Mouse (Mus musculus) G1E (cell line): Measurements from ENCODE around the gene Hspb3. TPM values are rescaled to one million over a fixed set of nuclear protein-coding genes. Genes with fewer than 3 reads are reported as not detected.
A peak's percentile ranks its signal among the peaks of the same experiment; 100 is the strongest.

ENCODE experiments used
- ATAC-seq: 2 replicates; pipeline ENCODE4 v1.8.0; 2016; ENCODE audit warnings: mild to moderate bottlenecking; ENCODE audit not compliant: insufficient number of reproducible peaks, poor library complexity, low FRiP score, severe bottlenecking; ENCODE audit errors: extremely low read depth
- DNase-seq: peaks from one replicate; pipeline ENCODE4 v3.0.0; 2012; ENCODE audit warnings: low spot score
- H3K27me3 ChIP-seq: 2 replicates; pipeline ENCODE4 v1.6.1; 2012; ENCODE audit warnings: mild to moderate bottlenecking, low read length, inconsistent platforms; ENCODE audit not compliant: insufficient read depth
- H3K36me3 ChIP-seq: replicated peaks from 2 replicates; pipeline ENCODE3; 2012; ENCODE audit warnings: mild to moderate bottlenecking, inconsistent platforms
- H3K4me1 ChIP-seq: 2 replicates; pipeline ENCODE4 v1.6.1; 2012; ENCODE audit warnings: low read depth, low read length, inconsistent platforms, mixed read lengths; ENCODE audit not compliant: insufficient read depth
- H3K4me3 ChIP-seq: 2 replicates; pipeline ENCODE4 v1.5.1; 2012; ENCODE audit warnings: low read depth, mild to moderate bottlenecking, inconsistent platforms, low read length, moderate library complexity, mixed read lengths
- H3K9me3 ChIP-seq: replicated peaks from 2 replicates; pipeline ENCODE4 v1.6.1; 2012; ENCODE audit warnings: inconsistent platforms
- CTCF ChIP-seq: IDR thresholded peaks from 2 replicates; pipeline ENCODE4 v1.5.1; 2012; ENCODE audit warnings: low read depth, low read length, inconsistent platforms, mixed read lengths
- GATA1 ChIP-seq: IDR thresholded peaks from 2 replicates; pipeline ENCODE4 v1.6.1; 2012; ENCODE audit warnings: borderline replicate concordance, low read length, inconsistent platforms, mixed read lengths
- GATA2 ChIP-seq: IDR thresholded peaks from 2 replicates; pipeline ENCODE4 v1.6.1; 2012; ENCODE audit warnings: low read depth, low read length, inconsistent platforms, borderline replicate concordance
- POLR2AphosphoS5 ChIP-seq: IDR thresholded peaks from 2 replicates; pipeline ENCODE4 v1.6.1; 2012; ENCODE audit warnings: low read depth, low read length, inconsistent platforms; ENCODE audit not compliant: insufficient replicate concordance
- TAL1 ChIP-seq: conservative IDR thresholded peaks from 2 replicates; pipeline ENCODE4 v1.6.1; 2012; ENCODE audit warnings: low read depth, low read length, inconsistent platforms, mixed read lengths
- polyA plus RNA-seq: library from polyadenylated mRNA; stranded (reverse); fragments of >175 nt; gene quantifications from 2 replicates; pipeline ENCODE4 v1.2.3, GENCODE M21; 2012
- total RNA-seq, 2 experiments: library from RNA; stranded (forward) in 1 of 2; stranded (reverse) in 1 of 2; fragments of 200-1000 nt in 1 of 2; fragments of >200 nt in 1 of 2; fragmentation: Nextera tagmentation in 1 of 2; gene quantifications; 2 replicates each; pipeline ENCODE4 v1.2.3; 2014 to 2017

The Hspb3 gene
- total RNA-seq (2014; fragmentation: Nextera tagmentation) (not detected in 2 replicates), total RNA-seq (2017) (not detected in 2 replicates), polyA plus RNA-seq (not detected in 2 replicates)

DNA sequence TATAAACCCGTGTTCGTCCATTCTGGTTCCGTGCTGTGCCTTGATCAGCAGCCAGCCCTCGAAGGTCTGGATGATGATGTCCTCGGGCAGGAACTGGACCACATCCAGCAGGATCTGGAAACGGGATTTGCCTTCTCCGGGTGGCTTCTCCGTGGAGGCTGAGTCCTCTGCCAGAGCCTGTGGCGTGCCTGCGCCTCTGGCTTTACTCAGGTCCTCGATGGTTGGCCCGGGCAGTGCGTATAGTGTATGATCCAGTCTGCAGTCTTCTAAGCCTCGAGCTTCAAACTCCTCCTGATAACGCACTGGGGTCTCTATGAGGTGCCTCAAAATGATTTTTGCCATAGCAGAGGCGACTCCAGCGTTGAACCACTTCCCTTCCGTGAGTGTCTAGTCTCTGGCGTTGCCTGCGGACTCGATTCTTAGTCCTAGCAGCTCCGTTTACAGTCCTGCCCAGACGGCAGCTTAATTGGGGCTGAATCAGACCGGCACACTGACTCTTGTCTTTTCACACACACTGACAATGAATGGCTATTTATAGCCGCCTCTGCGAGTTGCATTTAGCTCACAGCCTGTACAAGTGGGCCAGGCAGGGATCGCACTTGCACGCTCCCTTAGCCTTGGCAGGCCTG is at the start of gene Hspb3:
Hspb3 (minus strand) TSS at position 526 of the 629 bp plus-strand sequence.
- TF ChIP-seq GATA2 (no peak), POLR2AphosphoS5 (no peak), CTCF (no peak), GATA1 (no peak), TAL1 (no peak)
- DNase-seq (no peak), ATAC-seq (no peak)
- H3K27me3 ChIP-seq, result peaks cover 46% of the 10 kb centered on the region
- H3K4me1 ChIP-seq, result no peaks in the 10 kb centered on the region
- H3K9me3 ChIP-seq, result no peaks in the 10 kb centered on the region
- no peak within 1 kb of the TSS for H3K4me3 ChIP-seq
- H3K36me3 ChIP-seq, result no peaks in the 10 kb centered on the region

DNA sequence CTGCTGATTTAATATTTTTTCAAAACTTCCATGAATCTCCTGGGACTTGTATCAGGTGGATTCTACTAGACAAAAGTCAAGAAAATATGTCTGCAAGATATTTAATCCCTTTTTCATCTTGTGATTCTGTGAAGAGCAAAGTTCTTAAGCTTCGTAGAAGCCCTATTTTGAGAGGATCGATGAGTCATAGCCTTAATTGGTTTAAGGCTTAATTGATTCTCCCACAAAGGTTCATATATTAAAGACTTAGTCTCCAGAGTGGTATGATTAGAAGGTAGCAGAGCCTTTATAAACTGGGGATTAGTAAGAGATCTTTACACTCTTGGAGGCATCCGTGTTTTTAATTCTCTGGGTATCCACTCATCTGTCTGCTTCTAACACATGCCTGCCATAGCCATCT is 49.7 kb upstream of the Hspb3 start:
- H3K9me3 ChIP-seq, result no peaks in the 10 kb centered on the region
- no peaks in the 10 kb centered on the region for H3K36me3 ChIP-seq
- H3K4me1 ChIP-seq, result no peaks in the 10 kb centered on the region
- ATAC-seq, result no peak
- no peak overlapping the region for H3K4me3 ChIP-seq
- DNase-seq, result no peak
- no peak for TF ChIP-seq GATA2
- no peak for TF ChIP-seq GATA1
- no peak for TF ChIP-seq CTCF
- no peak for TF ChIP-seq POLR2AphosphoS5
- no peak for TF ChIP-seq TAL1
- peaks cover 18% of the 10 kb centered on the region for H3K27me3 ChIP-seq

DNA sequence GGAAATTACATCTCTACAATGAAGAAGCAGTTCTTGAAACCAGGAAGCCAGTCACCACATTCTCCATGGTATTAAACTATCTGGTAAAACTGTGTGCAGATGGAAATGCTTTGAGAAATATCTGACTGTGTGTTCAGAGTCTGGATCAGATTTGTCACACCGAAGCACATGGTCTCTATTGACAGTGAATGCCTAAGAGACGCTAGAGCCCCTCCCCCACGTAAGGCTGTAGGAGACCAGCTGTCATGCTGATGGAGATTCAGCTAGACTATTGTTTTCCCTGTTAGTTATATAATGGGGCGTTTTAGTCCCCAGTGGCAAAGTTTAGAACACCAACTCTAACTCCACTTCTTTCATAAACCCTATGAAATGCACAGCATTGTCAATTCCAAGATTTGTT is 42.7 kb upstream of the Hspb3 start:
- TF ChIP-seq TAL1 (no peak), CTCF (no peak)
- Histone ChIP-seq H3K9me3 (peaks cover 3% of the 10 kb centered on the region; the same call in 1 of the 2 replicates), H3K4me3 (no peak overlapping the region), H3K36me3 (no peaks in the 10 kb centered on the region), H3K4me1 (peaks cover 10% of the 10 kb centered on the region), H3K27me3 (peaks cover 15% of the 10 kb centered on the region)
- ATAC-seq (no peak), DNase-seq (no peak)

DNA sequence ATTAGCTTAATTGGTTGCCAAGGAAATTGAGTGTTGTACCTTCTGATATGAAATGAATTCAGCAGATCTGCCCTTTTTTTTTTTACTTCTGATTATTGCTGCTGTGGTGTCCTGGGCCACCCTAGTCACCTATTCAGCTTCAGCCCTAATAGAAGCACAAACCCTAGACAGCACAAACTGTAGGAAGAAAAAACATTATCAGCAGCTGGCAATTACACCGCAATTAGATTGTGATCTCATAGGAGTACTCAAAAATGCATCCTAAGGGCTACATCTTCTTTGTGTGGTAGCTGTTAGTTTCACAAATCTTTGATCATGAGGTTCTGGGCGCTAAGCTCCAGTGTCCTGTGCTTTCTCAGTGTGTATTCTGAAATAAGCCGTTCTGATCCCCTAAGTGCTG is 37.7 kb upstream of the Hspb3 start:
- ATAC-seq, result no peak; the same call in 1 of the 2 replicates
- H3K4me3 ChIP-seq, result no peak overlapping the region
- no peak for DNase-seq
- peaks cover 6% of the 10 kb centered on the region for H3K27me3 ChIP-seq
- H3K4me1 ChIP-seq, result peaks cover 27% of the 10 kb centered on the region
- H3K9me3 ChIP-seq, result peaks cover 9% of the 10 kb centered on the region
- TF ChIP-seq GATA2, result no peak
- H3K36me3 ChIP-seq, result no peaks in the 10 kb centered on the region

DNA sequence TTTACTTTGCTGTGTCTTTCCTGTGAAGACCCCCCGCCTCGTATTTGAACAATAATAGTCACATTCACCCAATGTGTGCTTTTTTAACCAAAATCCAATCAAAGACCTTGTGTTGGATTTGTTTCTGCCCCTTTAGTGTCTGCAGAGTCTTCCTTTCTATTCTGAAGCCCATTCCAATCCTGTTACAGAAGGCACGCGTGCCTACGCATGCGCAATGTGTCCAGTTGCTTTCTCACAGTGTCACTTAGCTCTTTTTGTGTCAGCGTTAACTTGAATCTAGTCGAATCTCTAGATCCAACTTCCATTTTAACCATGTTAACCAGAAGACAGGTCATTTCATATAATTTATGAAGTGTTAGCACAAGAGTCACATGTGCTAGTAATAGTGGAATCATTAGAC is 36.5 kb upstream of the Hspb3 start:
- DNase-seq (no peak), ATAC-seq (no peak)
- TF ChIP-seq POLR2AphosphoS5, result no peak
- no peak for TF ChIP-seq GATA2
- no peak for TF ChIP-seq CTCF
- Histone ChIP-seq H3K4me3 (no peak overlapping the region; the same call in 1 of the 2 replicates), H3K9me3 (peaks cover 9% of the 10 kb centered on the region), H3K4me1 (peaks cover 27% of the 10 kb centered on the region), H3K27me3 (peaks cover 6% of the 10 kb centered on the region), H3K36me3 (no peaks in the 10 kb centered on the region)

DNA sequence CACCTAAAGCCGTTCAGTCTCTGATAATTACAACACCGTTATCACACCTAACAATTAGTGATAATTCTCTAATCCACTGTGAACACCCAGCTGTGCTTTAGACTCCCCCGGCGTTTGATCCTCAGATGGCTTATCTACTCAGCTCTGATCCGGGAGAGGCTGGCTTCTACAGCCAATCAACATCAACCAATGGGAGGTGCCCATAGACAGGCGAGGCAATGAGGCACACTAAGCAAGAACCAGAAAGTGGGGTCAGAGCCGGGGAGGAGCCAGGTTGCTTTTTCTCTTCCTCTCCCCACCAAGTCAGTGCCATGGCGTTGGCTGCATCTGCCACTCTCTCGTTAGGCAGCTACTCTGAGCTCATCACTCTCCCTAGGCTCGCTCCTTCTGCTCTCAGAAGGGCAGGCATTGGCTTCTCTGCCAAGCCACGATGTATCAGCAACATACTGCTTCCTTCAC is 36.0 kb upstream of the Hspb3 start:
- Histone ChIP-seq H3K4me1 (peaks cover 27% of the 10 kb centered on the region), H3K36me3 (no peaks in the 10 kb centered on the region), H3K27me3 (peaks cover 6% of the 10 kb centered on the region), H3K9me3 (peaks cover 9% of the 10 kb centered on the region), H3K4me3 (peak overlapping the region; percentile 48; the same call in 1 of the 2 replicates)
- ATAC-seq, result peak; percentile 95
- TF ChIP-seq TAL1 (peak; percentile 22; the same call in 1 of the 2 replicates), POLR2AphosphoS5 (no peak)
- DNase-seq, result peak; percentile 55

DNA sequence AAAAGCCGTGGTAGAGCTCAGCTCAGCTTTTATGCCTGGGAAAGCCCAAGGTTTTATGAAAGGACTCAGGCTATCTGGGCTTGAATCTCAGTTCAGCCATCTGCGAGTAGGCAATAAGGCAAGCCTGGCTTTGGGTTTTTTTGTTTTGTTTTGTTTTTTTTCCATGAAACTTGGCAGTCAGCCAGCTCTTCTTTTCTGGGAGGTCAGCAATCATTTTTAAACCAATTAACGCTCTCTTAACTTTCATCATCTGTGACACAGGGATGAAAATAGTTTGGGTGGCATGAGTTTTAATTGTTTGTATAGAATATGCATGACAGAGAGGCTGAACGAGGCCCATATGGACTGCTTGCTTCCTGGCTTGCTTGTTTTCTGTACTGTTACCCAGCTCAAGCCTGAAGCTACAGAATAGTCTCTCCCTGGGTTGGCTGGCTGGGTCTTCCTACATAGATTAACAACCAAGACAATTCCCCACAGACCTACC is 33.4 kb upstream of the Hspb3 start:
- ATAC-seq, result no peak
- no peak for TF ChIP-seq GATA2
- no peak for TF ChIP-seq CTCF
- no peak for TF ChIP-seq GATA1
- TF ChIP-seq TAL1, result no peak
- TF ChIP-seq POLR2AphosphoS5, result no peak

More for the DNA sequence above, 33.4 kb upstream of the Hspb3 start:
- H3K4me3 ChIP-seq, result no peak overlapping the region
- peaks cover 23% of the 10 kb centered on the region for H3K4me1 ChIP-seq
- H3K36me3 ChIP-seq, result no peaks in the 10 kb centered on the region
- peaks cover 2% of the 10 kb centered on the region; the same call in 1 of the 2 replicates for H3K27me3 ChIP-seq
- peaks cover 6% of the 10 kb centered on the region for H3K9me3 ChIP-seq
- no peak for DNase-seq
